Mouse (Mus musculus) layer of hippocampus, adult 6 months (tissue): Measurements from ENCODE around the gene Dusp23. TPM values are rescaled to one million over a fixed set of nuclear protein-coding genes. Genes with fewer than 3 reads are reported as not detected.

Experiments used
- long read RNA-seq, 2 experiments: library from polyadenylated mRNA; unstranded; transcript quantifications; one replicate each; pipeline ENCODE4 v2.0.0; 2019 to 2020
- polyA plus RNA-seq: library from polyadenylated mRNA; unstranded; fragments of <200 nt; fragmentation: Nextera tagmentation; gene quantifications from 2 replicates; pipeline ENCODE4 v1.2.3, GENCODE M21; 2021

Dusp23 gene
- polyA plus RNA-seq = 13.2 and 14.1 TPM in 2 replicates
- long read RNA-seq, experiment 1, transcript Dusp23-201 (2 exons, 1,410 nt) = major isoform, 20 of 20 reads
- long read RNA-seq, experiment 1, partial matches to known transcripts = 0 of 20 reads
- long read RNA-seq, experiment 1, other reads (novel, unspliced or antisense) = 0 of 20 reads
- long read RNA-seq, experiment 2, partial matches to known transcripts = 0 of 3 reads
- long read RNA-seq, experiment 2, other reads (novel, unspliced or antisense) = 1 of 3 reads

DNA sequence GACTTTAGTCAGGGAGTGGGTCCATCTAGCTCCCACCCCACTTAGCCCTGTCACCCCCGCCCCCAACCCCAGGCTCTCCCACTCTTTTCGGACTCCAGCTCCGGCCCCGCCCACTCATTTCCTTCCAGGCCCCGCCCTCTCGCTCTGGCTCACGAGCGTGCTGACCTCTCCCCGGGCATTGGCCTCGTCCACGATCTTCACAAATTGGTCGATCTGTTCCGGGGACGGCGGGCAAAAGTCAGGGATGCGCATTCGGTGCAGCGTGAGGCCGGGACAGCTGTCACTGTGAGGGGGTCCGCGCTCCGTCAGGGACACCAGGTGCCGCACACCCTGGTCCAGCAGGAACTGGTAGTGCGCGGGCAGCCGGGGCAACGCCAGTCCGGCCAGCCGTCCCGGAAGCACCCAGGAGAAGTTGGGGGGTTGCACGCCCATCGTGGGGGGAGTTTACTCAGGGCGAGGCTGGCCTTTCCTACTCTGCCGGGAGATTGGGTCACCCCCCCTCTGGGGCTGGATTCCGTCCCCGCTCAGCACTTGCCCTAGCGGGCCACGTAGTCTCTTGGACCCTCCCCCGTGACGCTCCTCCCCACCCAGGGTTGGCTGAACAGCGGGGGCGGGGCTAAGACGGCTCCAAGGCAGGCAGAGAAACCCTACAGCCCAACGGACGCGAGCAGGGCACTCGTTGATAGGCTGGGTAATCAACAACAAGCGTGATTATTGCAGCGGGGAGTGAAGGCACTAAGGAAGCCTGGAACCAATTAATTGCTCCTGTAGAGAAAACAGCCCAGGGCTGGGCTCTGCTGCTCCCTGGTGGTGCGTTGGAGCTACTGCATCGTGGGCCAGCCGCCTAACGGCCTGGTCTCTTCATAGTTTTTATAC, at the start of gene Dusp23:
TSS of gene Dusp23 (minus strand) at position 512 of the 876 bp plus-strand sequence.

DNA sequence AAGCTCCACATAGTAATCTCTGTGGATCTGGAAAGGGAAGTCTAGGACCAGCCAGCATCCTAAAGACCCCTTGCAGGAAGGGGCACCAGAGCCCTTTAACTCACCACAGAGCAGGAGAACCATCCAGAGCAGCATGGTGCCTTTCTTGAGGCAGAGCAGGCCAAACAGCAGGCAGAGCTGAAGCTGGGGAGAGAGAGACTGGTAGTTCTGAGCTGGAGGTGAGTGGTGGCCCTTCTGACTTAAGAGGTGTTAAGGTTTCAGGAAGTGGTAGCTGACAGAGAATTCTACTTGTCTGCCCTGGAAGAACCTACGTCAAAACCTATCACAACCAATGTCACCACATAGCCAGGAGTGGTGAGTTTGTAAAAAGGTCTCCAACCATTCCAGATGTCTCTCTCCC, 30.4 kb downstream of the Dusp23 start, which contains the start of gene Fcrl6:
TSS of gene Fcrl6 (minus strand) at position 226 of the 400 bp plus-strand sequence.

DNA sequence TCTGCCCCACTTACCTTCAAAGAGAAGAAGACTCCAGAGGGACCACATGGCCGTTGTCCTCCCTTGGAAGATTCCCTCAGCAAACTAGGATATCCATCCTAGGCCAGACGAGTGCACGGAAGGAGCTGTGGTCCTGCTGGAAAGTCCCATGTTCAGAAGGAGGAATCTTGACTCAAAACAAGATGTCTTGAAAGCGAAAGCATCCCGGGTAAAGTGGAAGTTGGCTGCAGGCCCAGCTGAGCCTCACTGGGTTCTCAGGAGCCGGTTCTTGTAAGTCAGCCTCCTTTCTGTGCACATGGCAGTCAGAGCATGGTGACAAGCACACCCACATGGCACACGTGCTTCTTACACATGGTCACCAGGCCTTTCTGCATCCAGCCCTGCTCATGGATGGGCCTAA, 42.4 kb downstream of the Dusp23 start, which contains the start of gene Slamf8:
TSS of gene Slamf8 (minus strand) at position 184 of the 400 bp plus-strand sequence.

Other genes starting within 250 kb of the Dusp23 start
- 1.6 and 2.0 TPM in 2 replicates for gene Slamf9, start 157.6 kb downstream of the Dusp23 start, polyA plus RNA-seq
- 0.35 and 0.67 TPM in 2 replicates for gene Igsf9, start 151.2 kb downstream of the Dusp23 start, polyA plus RNA-seq
- gene Tagln2, start 132.9 kb downstream of the Dusp23 start, polyA plus RNA-seq = 13.4 and 13.8 TPM in 2 replicates
- gene Cfap45, start 112.2 kb downstream of the Dusp23 start, polyA plus RNA-seq = 4.5 and 6.9 TPM in 2 replicates
- gene Vsig8, start 77.0 kb downstream of the Dusp23 start, polyA plus RNA-seq = 0.51 and 0.68 TPM in 2 replicates
- 0.38 and 0.55 TPM in 2 replicates for gene Slamf8, start 42.4 kb downstream of the Dusp23 start, polyA plus RNA-seq
- gene Fcrl6, start 30.4 kb downstream of the Dusp23 start, polyA plus RNA-seq = 0.09 TPM in 1 of 2 replicates, not detected in the other
- gene Crp, start 65.1 kb upstream of the Dusp23 start, polyA plus RNA-seq = not detected in 2 replicates